Mouse (Mus musculus) brain, embryonic 14.5 days (tissue): ENCODE measurements around the gene Lypd3.

ENCODE experiments used
- CTCF ChIP-seq: fragments of 200-500 bp; IDR thresholded peaks from 2 replicates; pipeline ENCODE4 v1.5.1; 2012; ENCODE audit warnings: inconsistent platforms, mild to moderate bottlenecking, moderate library complexity, borderline replicate concordance; ENCODE audit not compliant: insufficient read depth, insufficient read length; ENCODE audit errors: extremely low read depth
- POLR2A ChIP-seq: fragments of 200-500 bp; IDR thresholded peaks from 2 replicates; pipeline ENCODE4 v1.6.1; 2012; ENCODE audit warnings: mild to moderate bottlenecking, inconsistent platforms, borderline replicate concordance; ENCODE audit not compliant: poor library complexity, insufficient read depth, insufficient read length, severe bottlenecking; ENCODE audit errors: extremely low read depth

- TF ChIP-seq CTCF = no peak
- TF ChIP-seq POLR2A = no peak
Observed at GRCm38 (mm10) chr7:24661118-24661904, 25.0 kb downstream of the Lypd3 start.
